Mouse (Mus musculus): ENCODE data around the gene 2610044O15Rik8.

The 2610044O15Rik8 gene

GRCm38 (mm10) chr8:129234027-129234733 lies at the start of gene 2610044O15Rik8:
2610044O15Rik8 (minus strand) TSS chr8:129234406.
- peak; percentile 89 for DNase-seq (ENCODE audit: low spot score)

- no peak for DNase-seq (ENCODE audit: low spot score)
These were observed 31.7 kb upstream of the 2610044O15Rik8 start for GRCm38 (mm10) chr8:129265918-129266317.

GRCm38 (mm10) chr8:129264296-129264695 lies 30.1 kb upstream of the 2610044O15Rik8 start:
- DNase-seq (ENCODE audit: low spot score), result no peak

GRCm38 (mm10) chr8:129263211-129263927 lies 29.2 kb upstream of the 2610044O15Rik8 start:
- peak; percentile 82 for DNase-seq (ENCODE audit: low spot score)

- DNase-seq (ENCODE audit: low spot score), result no peak
These were observed 561 bp downstream of the 2610044O15Rik8 start for GRCm38 (mm10) chr8:129233664-129234026.

Measured in layer of hippocampus, adult 11-12 months (tissue).